Mouse (Mus musculus): Measurements from ENCODE around the gene Olfr1079. TPM values are rescaled to one million over a fixed set of nuclear protein-coding genes. Genes with fewer than 3 reads are reported as not detected.
"Not testable (repeated sequence)": the region's sequence is repeated elsewhere in the genome, so short reads cannot be mapped to it uniquely, and the experiment has no call there.

Gene Olfr1079
- not detected in 2 replicates for polyA plus RNA-seq (2015; fragmentation: Nextera tagmentation; extraction: Ambion mirVana)

DNA sequence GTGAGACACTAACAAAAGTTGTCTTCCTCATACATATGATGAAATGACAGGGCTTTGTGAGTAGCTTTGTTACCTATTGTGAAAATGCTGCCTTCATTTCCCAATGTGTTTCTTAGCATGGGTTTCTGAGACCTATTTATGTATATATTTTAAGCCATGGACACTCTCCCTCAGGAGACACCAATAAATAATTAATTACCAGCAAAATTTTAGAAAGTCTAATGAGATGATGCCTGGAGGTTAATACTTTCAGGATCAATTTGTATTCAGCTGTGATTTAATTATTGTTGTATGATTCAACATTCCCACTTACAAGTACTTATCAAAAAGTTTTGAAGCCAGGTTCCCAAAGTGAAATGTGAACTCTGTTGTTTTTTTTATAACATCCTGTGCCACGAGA lies at the start of gene Olfr1079:
Gene Olfr1079, minus strand, starts transcription at position 101 of the 400 bp plus-strand sequence.
- no peak within 1 kb of the TSS for H3K4me2 ChIP-seq
- H3K36me3 ChIP-seq (replicated peaks), result no peaks in the 10 kb centered on the region
- no peaks in the 10 kb centered on the region for H3K9me3 ChIP-seq (replicated peaks)
- H3K27me3 ChIP-seq, result no peaks in the 10 kb centered on the region
- no peaks in the 10 kb centered on the region for H3K4me1 ChIP-seq (replicated peaks)
- H3K27ac ChIP-seq (replicated peaks), result no peak within 1 kb of the TSS
- H3K4me3 ChIP-seq (replicated peaks), result no peak within 1 kb of the TSS
- H3K9ac ChIP-seq, result no peak within 1 kb of the TSS
- no peak for ATAC-seq (ENCODE audit: insufficient read depth)
- 45% methylated on average over 1 of the region's 1 CpGs for WGBS (ENCODE audit: insufficient replicate concordance)

DNA sequence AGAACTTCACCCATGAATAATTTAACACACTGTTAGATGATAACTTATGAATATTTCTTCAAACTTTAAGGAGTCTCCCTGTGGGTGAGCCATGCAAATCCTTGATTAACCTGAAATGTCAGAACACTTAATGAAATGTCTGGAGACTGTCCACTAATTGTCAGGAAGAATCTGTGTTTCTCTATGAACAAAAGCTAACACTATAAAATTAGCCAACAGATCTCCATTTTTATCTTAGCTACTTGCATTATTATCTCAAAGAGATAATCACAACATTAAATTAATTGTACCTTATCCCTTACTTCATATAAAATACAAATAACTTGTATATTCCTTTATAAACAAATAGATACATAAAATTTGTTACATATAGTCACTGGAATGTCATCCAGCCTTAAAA lies 15.9 kb upstream of the Olfr1079 start, which contains the start of gene Olfr1080:
Gene Olfr1080, minus strand, starts transcription at position 101 of the 400 bp plus-strand sequence.
- not testable (repeated sequence) for H3K4me3 ChIP-seq (replicated peaks); H3K4me2 ChIP-seq; ATAC-seq (ENCODE audit: insufficient read depth)

DNA sequence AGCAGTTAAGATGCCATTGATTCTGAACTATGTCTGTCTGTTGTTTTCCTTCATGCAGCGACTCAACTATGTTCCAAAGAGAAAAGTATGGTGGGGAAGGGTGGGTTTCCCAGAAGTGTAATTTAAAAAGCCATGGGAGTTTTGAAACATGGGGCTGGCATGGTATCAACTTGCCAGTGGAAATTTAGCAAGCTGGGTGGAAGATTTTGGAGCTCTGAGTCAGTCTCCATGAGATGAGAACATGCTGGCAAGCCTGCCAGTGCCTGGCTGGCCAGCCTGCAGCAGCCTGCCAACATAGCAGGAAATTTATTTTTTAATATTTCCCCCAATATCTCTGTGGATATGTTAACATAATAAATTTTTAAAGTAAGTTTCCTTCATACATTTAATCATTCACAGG lies 11.3 kb downstream of the Olfr1079 start:
- no peaks in the 10 kb centered on the region for H3K36me3 ChIP-seq (replicated peaks)
- no peak overlapping the region for H3K27ac ChIP-seq (replicated peaks)
- H3K4me1 ChIP-seq (replicated peaks), result no peaks in the 10 kb centered on the region
- no peaks in the 10 kb centered on the region for H3K27me3 ChIP-seq
- no peak overlapping the region for H3K4me3 ChIP-seq (replicated peaks)
- no peak overlapping the region for H3K9ac ChIP-seq
- H3K9me3 ChIP-seq (replicated peaks), result no peaks in the 10 kb centered on the region
- WGBS (ENCODE audit: insufficient replicate concordance), result 54% methylated on average over 1 of the region's 1 CpGs
- no peak for ATAC-seq (ENCODE audit: insufficient read depth)
- H3K4me2 ChIP-seq, result no peak overlapping the region

More for the DNA sequence above, 15.9 kb upstream of the Olfr1079 start, which contains the start of gene Olfr1080:
- not testable (repeated sequence) for H3K9ac ChIP-seq; H3K4me1 ChIP-seq (replicated peaks); H3K36me3 ChIP-seq (replicated peaks); H3K27ac ChIP-seq (replicated peaks); H3K9me3 ChIP-seq (replicated peaks); H3K27me3 ChIP-seq

DNA sequence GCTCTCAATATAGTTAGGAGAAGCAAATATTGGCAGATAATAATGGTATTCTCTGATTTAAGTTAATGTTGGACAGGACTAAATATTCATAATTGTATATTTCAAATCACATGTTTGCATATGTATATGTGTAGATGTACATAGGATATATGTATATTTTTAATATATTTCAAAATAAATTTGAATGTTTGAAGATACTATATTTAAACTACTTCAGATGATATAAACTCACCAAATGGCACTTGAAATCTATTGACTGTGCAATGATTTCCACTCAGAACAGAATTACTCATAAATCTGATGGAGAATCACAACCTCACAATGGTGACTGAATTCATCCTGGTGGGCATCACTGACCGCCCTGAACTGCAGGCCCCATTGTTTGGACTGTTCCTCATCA lies 34.1 kb downstream of the Olfr1079 start, which contains the start of gene Olfr1076:
Gene Olfr1076, plus strand, starts transcription at position 301 of the 400 bp plus-strand sequence.
- H3K9me3 ChIP-seq (replicated peaks), result no peaks in the 10 kb centered on the region
- no peak within 1 kb of the TSS for H3K9ac ChIP-seq
- H3K27ac ChIP-seq (replicated peaks), result no peak within 1 kb of the TSS
- no peaks in the 10 kb centered on the region for H3K36me3 ChIP-seq (replicated peaks)
- no peak for ATAC-seq (ENCODE audit: insufficient read depth)
- 48% methylated on average over 1 of the region's 1 CpGs for WGBS (ENCODE audit: insufficient replicate concordance)
- no peaks in the 10 kb centered on the region for H3K27me3 ChIP-seq
- H3K4me3 ChIP-seq (replicated peaks), result no peak within 1 kb of the TSS
- H3K4me1 ChIP-seq (replicated peaks), result no peaks in the 10 kb centered on the region
- no peak within 1 kb of the TSS for H3K4me2 ChIP-seq

DNA sequence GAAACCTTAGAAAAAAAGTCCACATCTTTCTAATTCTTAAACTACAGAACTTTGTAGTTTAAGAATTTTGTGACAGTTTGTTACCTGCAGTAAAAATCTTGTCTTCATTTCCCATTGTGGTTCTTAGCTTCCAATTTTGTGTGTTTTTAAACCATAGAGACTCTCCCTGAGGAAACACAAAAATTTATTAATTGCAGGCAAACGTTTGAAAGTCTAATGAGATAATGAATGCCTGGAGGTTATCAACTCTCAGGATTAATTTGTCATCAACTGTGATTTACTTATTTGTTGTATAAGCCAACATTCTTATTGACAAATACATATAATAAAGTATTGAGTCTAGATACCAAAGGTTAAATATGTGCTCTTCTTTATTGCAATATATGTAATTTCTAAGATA lies 55.0 kb downstream of the Olfr1079 start, which contains the start of gene Olfr228:
Gene Olfr228, minus strand, starts transcription at position 101 of the 400 bp plus-strand sequence.
- H3K36me3 ChIP-seq (replicated peaks), result no peaks in the 10 kb centered on the region
- H3K9ac ChIP-seq, result no peak within 1 kb of the TSS
- no peak within 1 kb of the TSS for H3K27ac ChIP-seq (replicated peaks)
- WGBS (ENCODE audit: insufficient replicate concordance), result 21% methylated on average over 1 of the region's 1 CpGs
- H3K4me1 ChIP-seq (replicated peaks), result no peaks in the 10 kb centered on the region
- no peak within 1 kb of the TSS for H3K4me2 ChIP-seq
- ATAC-seq (ENCODE audit: insufficient read depth), result no peak
- H3K4me3 ChIP-seq (replicated peaks), result no peak within 1 kb of the TSS
- no peaks in the 10 kb centered on the region for H3K9me3 ChIP-seq (replicated peaks)
- H3K27me3 ChIP-seq, result no peaks in the 10 kb centered on the region

Other genes starting within 250 kb of the Olfr1079 start
- not detected in 2 replicates for gene Olfr1053, start 227.2 kb downstream of the Olfr1079 start, polyA plus RNA-seq (2015; fragmentation: Nextera tagmentation; extraction: Ambion mirVana)
- gene Olfr1054, start 207.0 kb downstream of the Olfr1079 start, polyA plus RNA-seq (2015; fragmentation: Nextera tagmentation; extraction: Ambion mirVana), result not detected in 2 replicates
- gene Olfr1055, start 192.2 kb downstream of the Olfr1079 start, polyA plus RNA-seq (2015; fragmentation: Nextera tagmentation; extraction: Ambion mirVana), result not detected in 2 replicates
- not detected in 2 replicates for gene Olfr1056, start 180.0 kb downstream of the Olfr1079 start, polyA plus RNA-seq (2015; fragmentation: Nextera tagmentation; extraction: Ambion mirVana)
- not detected in 2 replicates for gene Olfr1057, start 164.1 kb downstream of the Olfr1079 start, polyA plus RNA-seq (2015; fragmentation: Nextera tagmentation; extraction: Ambion mirVana)
- gene Olfr1058, start 153.9 kb downstream of the Olfr1079 start, polyA plus RNA-seq (2015; fragmentation: Nextera tagmentation; extraction: Ambion mirVana), result not detected in 2 replicates
- not detected in 2 replicates for gene Olfr1061, start 128.4 kb downstream of the Olfr1079 start, polyA plus RNA-seq (2015; fragmentation: Nextera tagmentation; extraction: Ambion mirVana)
- gene Olfr1062, start 115.7 kb downstream of the Olfr1079 start, polyA plus RNA-seq (2015; fragmentation: Nextera tagmentation; extraction: Ambion mirVana), result not detected in 2 replicates
- not detected in 2 replicates for gene Olfr1065, start 91.9 kb downstream of the Olfr1079 start, polyA plus RNA-seq (2015; fragmentation: Nextera tagmentation; extraction: Ambion mirVana)
- not detected in 2 replicates for gene Olfr1066, start 86.2 kb downstream of the Olfr1079 start, polyA plus RNA-seq (2015; fragmentation: Nextera tagmentation; extraction: Ambion mirVana)
- gene Olfr228, start 55.1 kb downstream of the Olfr1079 start, polyA plus RNA-seq (2015; fragmentation: Nextera tagmentation; extraction: Ambion mirVana), result not detected in 2 replicates
- not detected in 2 replicates for gene Olfr1076, start 34.0 kb downstream of the Olfr1079 start, polyA plus RNA-seq (2015; fragmentation: Nextera tagmentation; extraction: Ambion mirVana)
- not detected in 2 replicates for gene Olfr1080, start 15.8 kb upstream of the Olfr1079 start, polyA plus RNA-seq (2015; fragmentation: Nextera tagmentation; extraction: Ambion mirVana)
- gene Olfr1082, start 56.5 kb upstream of the Olfr1079 start, polyA plus RNA-seq (2015; fragmentation: Nextera tagmentation; extraction: Ambion mirVana), result not detected in 2 replicates
- gene Olfr1084, start 97.2 kb upstream of the Olfr1079 start, polyA plus RNA-seq (2015; fragmentation: Nextera tagmentation; extraction: Ambion mirVana), result not detected in 2 replicates
- not detected in 2 replicates for gene Olfr1085, start 119.5 kb upstream of the Olfr1079 start, polyA plus RNA-seq (2015; fragmentation: Nextera tagmentation; extraction: Ambion mirVana)
- not detected in 2 replicates for gene Olfr1086, start 137.6 kb upstream of the Olfr1079 start, polyA plus RNA-seq (2015; fragmentation: Nextera tagmentation; extraction: Ambion mirVana)
- not detected in 2 replicates for gene Olfr1087, start 155.9 kb upstream of the Olfr1079 start, polyA plus RNA-seq (2015; fragmentation: Nextera tagmentation; extraction: Ambion mirVana)
- gene Olfr1089, start 191.2 kb upstream of the Olfr1079 start, polyA plus RNA-seq (2015; fragmentation: Nextera tagmentation; extraction: Ambion mirVana), result not detected in 2 replicates
- not detected in 2 replicates for gene Olfr1090, start 216.5 kb upstream of the Olfr1079 start, polyA plus RNA-seq (2015; fragmentation: Nextera tagmentation; extraction: Ambion mirVana)
- not detected in 2 replicates for gene Olfr1093, start 240.0 kb upstream of the Olfr1079 start, polyA plus RNA-seq (2015; fragmentation: Nextera tagmentation; extraction: Ambion mirVana)